Mouse (Mus musculus) heart, embryonic 16.5 days (tissue): ENCODE measurements around the gene Gm12216. TPM values are rescaled to one million over a fixed set of nuclear protein-coding genes. Genes with fewer than 3 reads are reported as not detected.
"Not testable (repeated sequence)": the region's sequence is repeated elsewhere in the genome, so short reads cannot be mapped to it uniquely, and the experiment has no call there.

Source experiments
- ATAC-seq: fragments of 200-750 bp; cut with Nextera tagmentation; replicated peaks from 2 replicates; pipeline ENCODE4 v1.8.0; 2017; ENCODE audit warnings: moderate number of reproducible peaks; ENCODE audit not compliant: insufficient read depth, low FRiP score; ENCODE audit errors: extremely low read depth
- H3K27ac ChIP-seq: fragments of 300-500 bp; sonication (generic); 2 replicates; pipeline ENCODE4 v1.5.1; 2014; ENCODE audit warnings: mild to moderate bottlenecking, low read length, control low read depth, moderate library complexity
- H3K27me3 ChIP-seq: fragments of 300-500 bp; sonication (generic); 2 replicates; pipeline ENCODE4 v1.6.1; 2014; ENCODE audit warnings: low read length, mixed read lengths; ENCODE audit not compliant: control insufficient read depth, insufficient read depth
- H3K36me3 ChIP-seq: fragments of 300-500 bp; sonication (generic); 2 replicates; pipeline ENCODE4 v1.6.1; 2014; ENCODE audit not compliant: control insufficient read depth, insufficient read depth
- H3K4me1 ChIP-seq: fragments of 300-500 bp; sonication (generic); 2 replicates; pipeline ENCODE4 v1.6.1; 2014; ENCODE audit warnings: low read length, mixed read lengths; ENCODE audit not compliant: control insufficient read depth, insufficient read depth
- H3K4me2 ChIP-seq: fragments of 300-500 bp; sonication (generic); 2 replicates; pipeline ENCODE4 v1.6.1; 2014; ENCODE audit warnings: low read depth, mild to moderate bottlenecking, control low read depth, low read length
- H3K4me3 ChIP-seq: fragments of 300-500 bp; sonication (generic); 2 replicates; pipeline ENCODE4 v1.5.1; 2014; ENCODE audit warnings: mild to moderate bottlenecking, control low read depth, low read length
- H3K9ac ChIP-seq: fragments of 300-500 bp; sonication (generic); 2 replicates; pipeline ENCODE4 v1.6.1; 2014; ENCODE audit warnings: low read length, control low read depth
- H3K9me3 ChIP-seq: fragments of 300-500 bp; sonication (generic); replicated peaks from 2 replicates; pipeline ENCODE4 v1.6.1; 2016; ENCODE audit warnings: low read length; ENCODE audit not compliant: control insufficient read depth
- WGBS: fragments of 180-500 bp; shearing (Covaris S2); extraction: QIAGEN DNeasy Blood & Tissue Kit; methylation state at CpG from one replicate; pipeline ENCODE4 v1.1.7; 2014; 5-methylcytosine and 5-hydroxymethylcytosine counted together
- polyA plus RNA-seq: library from polyadenylated mRNA; unstranded; fragments of >200 nt; fragmentation: Nextera tagmentation; extraction: Ambion mirVana; gene quantifications from 2 replicates; pipeline ENCODE4 v1.2.1, GENCODE M21; 2015

The Gm12216 gene
- polyA plus RNA-seq, 1 experiment from 2014 or later, result 2.7 TPM

DNA sequence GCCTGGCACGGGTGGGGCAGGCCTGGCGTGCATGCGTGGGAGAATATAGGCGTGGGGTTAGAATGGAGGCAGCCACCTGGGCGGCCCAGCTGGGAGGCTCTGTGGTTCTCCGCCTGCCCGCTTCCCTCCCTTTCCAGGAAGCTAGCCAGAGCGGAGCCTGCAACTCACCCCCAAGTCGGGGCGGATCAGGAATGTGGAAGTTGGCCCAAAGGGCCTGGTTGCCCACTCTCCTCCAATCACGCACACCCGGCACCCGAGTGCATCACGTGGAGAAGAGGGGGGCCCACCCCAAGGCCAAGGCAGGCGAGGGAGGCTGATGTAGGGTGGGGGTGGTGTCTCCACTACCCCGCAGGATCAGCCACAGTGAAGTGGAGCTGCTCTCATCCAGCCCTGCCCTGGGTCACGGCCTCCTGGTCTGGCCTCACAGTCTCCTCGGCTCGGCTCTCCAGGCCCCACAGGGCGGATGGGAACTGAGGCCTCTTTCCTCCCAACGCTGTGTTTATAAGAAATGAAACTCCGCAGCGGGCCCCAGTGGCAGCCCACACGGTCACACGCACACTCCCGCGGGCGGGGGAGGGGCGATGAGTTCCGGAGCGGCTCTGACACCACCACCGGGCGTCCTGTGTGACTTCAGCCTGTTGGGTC, 95.4 kb downstream of the Gm12216 start:
- Histone ChIP-seq H3K4me3 (peak overlapping the region; percentile 54), H3K27ac (peak overlapping the region; percentile 98), H3K9ac (peak overlapping the region; percentile 78), H3K4me1 (peaks cover 48% of the 10 kb centered on the region), H3K9me3 (no peaks in the 10 kb centered on the region), H3K27me3 (no peaks in the 10 kb centered on the region), H3K36me3 (no peaks in the 10 kb centered on the region), H3K4me2 (peak overlapping the region; percentile 86)
- 1% methylated on average over 33 of the region's 33 CpGs for WGBS
- ATAC-seq, result peak; percentile 70

DNA sequence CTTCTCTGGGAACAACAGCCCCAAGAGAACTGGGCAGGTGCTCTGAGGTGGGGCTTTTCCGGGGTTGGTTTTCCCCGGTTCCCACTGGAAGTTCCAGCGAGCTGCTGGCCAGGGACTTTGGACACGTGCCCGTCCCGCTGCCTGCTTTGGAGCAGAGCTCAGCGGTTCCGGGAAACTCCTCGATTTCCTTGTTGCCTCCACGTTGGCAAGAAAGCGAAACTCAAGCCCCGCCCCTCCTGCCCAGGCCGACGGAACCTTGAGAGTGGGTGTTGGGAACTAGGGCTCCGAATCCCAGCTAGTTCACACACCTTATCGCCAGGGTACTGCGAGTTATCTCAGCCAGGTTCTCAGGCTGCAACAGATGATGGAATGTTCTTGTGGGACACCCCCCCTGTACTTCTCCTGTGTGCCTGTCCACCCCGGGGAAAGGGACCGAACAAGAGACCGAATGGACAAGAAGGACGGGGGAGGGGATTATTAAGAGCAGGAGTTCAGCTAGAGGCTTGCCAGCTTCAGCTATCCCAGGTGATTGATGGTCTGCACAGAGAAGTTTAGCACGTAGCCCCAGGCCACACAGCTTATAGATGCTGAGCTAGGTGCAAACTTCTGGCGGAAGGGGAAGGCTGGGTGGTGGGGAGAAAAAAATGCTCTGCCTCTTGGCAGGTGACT, 96.1 kb downstream of the Gm12216 start:
- ATAC-seq, result peak; percentile 6; the same call in 1 of the 2 replicates
- H3K4me2 ChIP-seq, result peak overlapping the region; percentile 86
- peaks cover 48% of the 10 kb centered on the region for H3K4me1 ChIP-seq
- whole genome bisulfite sequencing, result 2% methylated on average over 23 of the region's 23 CpGs
- no peaks in the 10 kb centered on the region for H3K36me3 ChIP-seq
- H3K9ac ChIP-seq, result peak overlapping the region; percentile 78
- H3K27ac ChIP-seq, result peak overlapping the region; percentile 98
- H3K9me3 ChIP-seq, result no peaks in the 10 kb centered on the region
- peak overlapping the region; percentile 54 for H3K4me3 ChIP-seq
- H3K27me3 ChIP-seq, result no peaks in the 10 kb centered on the region

DNA sequence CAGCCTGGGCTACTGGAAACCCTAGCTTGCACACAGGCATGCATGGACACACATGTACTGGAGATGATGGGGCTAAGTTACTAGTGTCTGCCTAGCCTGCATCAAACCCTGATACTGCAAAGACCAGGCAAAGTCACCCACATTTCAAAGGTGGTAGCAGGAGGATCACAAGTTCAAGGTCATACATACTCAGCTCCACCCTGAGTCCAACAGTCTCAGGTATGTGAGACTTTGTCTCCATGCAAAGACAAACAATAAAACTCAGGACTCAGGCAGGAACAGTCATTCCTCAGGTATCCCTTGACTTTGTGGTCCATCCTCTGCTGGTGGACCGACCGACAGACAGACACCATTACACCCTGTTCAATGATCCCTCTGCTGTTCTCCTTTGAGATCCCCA, 96.6 kb downstream of the Gm12216 start:
- no peaks in the 10 kb centered on the region for H3K36me3 ChIP-seq
- peak overlapping the region; percentile 98 for H3K27ac ChIP-seq
- H3K9me3 ChIP-seq, result no peaks in the 10 kb centered on the region
- no peak for ATAC-seq
- peak overlapping the region; percentile 86 for H3K4me2 ChIP-seq
- peaks cover 48% of the 10 kb centered on the region for H3K4me1 ChIP-seq
- peak overlapping the region; percentile 78 for H3K9ac ChIP-seq
- 30% methylated on average over 2 of the region's 2 CpGs for WGBS
- no peaks in the 10 kb centered on the region for H3K27me3 ChIP-seq
- H3K4me3 ChIP-seq, result peak overlapping the region; percentile 54

DNA sequence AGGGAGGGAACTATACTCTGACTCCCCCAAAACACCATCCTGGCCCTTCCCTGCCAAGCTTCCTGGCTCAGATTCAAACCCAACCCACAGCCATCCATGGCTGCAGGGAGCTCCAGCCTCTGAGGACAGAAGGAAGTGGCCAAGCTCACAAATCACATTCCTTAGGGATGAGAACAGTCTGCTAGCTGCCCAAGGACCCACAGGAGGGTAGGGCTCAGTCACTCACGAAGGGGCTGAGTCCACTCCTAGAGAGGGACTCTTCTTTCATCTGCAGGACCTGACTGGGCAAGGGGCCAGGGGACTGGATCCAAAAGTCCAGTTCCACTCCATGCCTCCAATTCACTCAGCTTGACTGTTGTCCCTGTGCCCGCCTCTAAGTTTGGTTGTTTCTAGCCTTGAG, 97.2 kb downstream of the Gm12216 start:
- Histone ChIP-seq H3K4me1 (peaks cover 48% of the 10 kb centered on the region), H3K27ac (peak overlapping the region; percentile 98), H3K36me3 (no peaks in the 10 kb centered on the region), H3K4me2 (peak overlapping the region; percentile 86; the same call in 1 of the 2 replicates), H3K4me3 (no peak overlapping the region), H3K9ac (peak overlapping the region; percentile 13; the same call in 1 of the 2 replicates), H3K9me3 (no peaks in the 10 kb centered on the region), H3K27me3 (no peaks in the 10 kb centered on the region)
- peak; percentile 40 for ATAC-seq
- WGBS, result 8% methylated on average over 2 of the region's 2 CpGs

DNA sequence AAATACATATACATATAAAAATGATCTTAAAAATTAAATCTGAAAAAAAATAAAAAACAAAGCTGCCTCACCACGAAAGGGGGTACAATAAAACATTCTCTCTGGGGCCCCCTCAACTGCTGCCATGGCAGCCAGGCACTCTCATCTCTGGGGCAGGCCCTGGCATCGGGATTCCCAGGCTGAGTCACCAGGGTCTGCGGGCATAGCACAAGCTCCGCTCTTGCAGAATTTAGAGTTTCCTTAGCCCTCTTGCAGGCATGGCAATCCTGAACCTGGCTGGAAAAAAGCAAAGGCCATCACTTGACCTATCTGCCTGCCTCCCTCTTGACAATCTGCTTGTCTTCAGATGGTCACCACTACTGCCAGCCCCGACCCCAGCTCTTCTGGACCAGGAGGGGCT, 97.8 kb downstream of the Gm12216 start:
- no peak for ATAC-seq
- Histone ChIP-seq H3K27me3 (no peaks in the 10 kb centered on the region), H3K4me1 (peaks cover 48% of the 10 kb centered on the region), H3K4me3 (no peak overlapping the region), H3K9me3 (no peaks in the 10 kb centered on the region), H3K36me3 (no peaks in the 10 kb centered on the region), H3K9ac (no peak overlapping the region), H3K4me2 (no peak overlapping the region), H3K27ac (peak overlapping the region; percentile 98)
- 61% methylated on average over 5 of the region's 5 CpGs for WGBS

DNA sequence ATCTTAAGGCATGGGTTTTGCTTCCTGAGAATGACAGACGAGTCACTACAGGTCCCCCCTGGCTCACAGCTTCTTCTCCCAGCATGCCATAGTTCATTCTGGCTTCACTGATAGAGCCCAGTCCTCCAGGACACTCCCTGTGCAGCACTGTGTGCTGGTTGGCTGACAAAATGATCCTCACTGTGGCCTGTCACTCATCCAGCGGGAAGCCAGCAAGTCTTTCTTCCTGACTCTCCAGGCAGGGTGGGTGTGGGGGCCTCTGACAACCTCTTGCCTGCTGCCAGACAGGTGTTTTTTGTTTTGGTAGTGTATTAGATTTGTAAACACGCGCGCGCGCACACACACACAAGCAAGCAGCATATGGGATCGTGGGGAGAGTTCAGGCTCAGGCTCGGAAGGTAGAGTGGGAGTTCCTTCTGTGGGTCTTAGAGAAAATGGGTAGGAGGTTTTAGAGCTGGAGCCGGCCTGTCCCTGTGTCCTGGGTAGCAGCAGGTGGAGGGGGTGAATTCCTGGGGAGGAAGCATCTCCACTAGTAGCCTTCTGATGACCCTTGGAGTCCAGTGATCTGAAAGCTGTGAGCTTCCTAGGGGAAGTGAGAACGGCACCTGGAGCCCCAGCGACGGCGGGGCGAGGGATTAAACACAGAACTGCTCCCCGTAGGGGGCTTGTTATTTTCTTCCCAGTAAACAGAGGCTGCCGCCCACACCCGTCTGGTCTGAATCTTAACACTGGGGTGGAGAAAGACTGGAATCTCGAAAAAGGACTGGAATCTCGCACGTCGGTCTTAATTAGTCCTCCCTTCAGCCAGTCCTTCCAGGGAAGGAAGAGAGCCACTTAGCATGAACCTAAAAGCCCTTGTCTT, 99.3 kb downstream of the Gm12216 start:
- Histone ChIP-seq H3K27ac (peak overlapping the region; percentile 28), H3K36me3 (no peaks in the 10 kb centered on the region), H3K9me3 (no peaks in the 10 kb centered on the region), H3K4me2 (peak overlapping the region; percentile 10), H3K9ac (0 out of 2 replicates have a peak overlapping the region, but pooled peaks have one; percentile 4), H3K4me3 (no peak overlapping the region), H3K27me3 (no peaks in the 10 kb centered on the region), H3K4me1 (peaks cover 46% of the 10 kb centered on the region)
- no peak for ATAC-seq
- 27% methylated on average over 22 of the region's 22 CpGs for WGBS

DNA sequence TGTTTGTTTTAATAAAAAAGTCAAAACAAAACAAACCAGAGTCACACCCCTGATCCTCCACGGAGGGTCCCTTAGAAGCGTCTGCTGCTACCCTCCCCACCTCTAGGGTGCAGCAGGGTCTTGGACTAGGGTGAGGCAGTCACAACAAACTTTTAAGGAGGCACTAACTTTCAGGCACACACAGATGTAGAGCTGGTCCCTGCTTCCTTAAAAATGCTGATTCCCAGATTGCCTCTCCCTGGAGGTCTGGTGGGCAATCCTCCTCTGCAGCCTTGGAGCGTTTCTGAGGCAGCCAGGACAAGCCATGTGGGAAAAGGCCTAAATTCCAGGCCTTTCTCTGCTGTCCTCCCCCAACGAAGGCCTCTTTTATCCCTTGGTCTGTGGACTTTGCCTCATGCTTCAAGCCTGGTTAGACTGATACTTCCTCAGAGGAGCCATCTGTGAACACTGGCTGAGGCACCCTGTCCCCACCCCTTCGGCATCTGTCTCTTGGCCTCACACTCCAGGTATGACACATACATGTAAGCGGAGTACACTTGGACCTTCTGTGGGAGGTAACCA, 100.2 kb downstream of the Gm12216 start:
- Histone ChIP-seq H3K9me3 (no peaks in the 10 kb centered on the region), H3K27ac (peak overlapping the region; percentile 28), H3K9ac (no peak overlapping the region), H3K27me3 (no peaks in the 10 kb centered on the region), H3K4me3 (no peak overlapping the region), H3K36me3 (no peaks in the 10 kb centered on the region), H3K4me2 (no peak overlapping the region), H3K4me1 (peaks cover 38% of the 10 kb centered on the region)
- 44% methylated on average over 6 of the region's 6 CpGs for WGBS
- 0 out of 2 replicates have a peak, but pooled peaks have one; percentile 18 for ATAC-seq

DNA sequence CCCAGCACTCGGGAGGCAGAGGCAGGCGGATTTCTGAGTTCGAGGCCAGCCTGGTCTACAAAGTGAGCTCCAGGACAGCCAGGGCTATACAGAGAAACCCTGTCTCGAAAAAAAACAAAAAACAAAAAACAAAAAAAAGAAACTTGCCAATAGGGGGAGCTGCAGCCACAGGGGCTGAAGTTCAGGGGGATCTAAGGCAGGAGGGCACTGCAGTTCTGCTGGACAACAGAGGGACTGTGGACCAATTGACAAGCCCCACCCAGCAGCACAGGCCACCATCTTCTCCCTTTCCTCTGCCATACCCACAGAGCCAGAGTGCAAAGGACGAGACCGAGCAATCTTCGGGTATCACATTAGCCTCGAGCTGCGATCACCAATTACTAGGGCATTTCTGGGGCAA, 101.0 kb downstream of the Gm12216 start:
- not testable (repeated sequence) for H3K4me2 ChIP-seq, H3K9ac ChIP-seq, H3K4me3 ChIP-seq, H3K9me3 ChIP-seq, H3K36me3 ChIP-seq, ATAC-seq, H3K27me3 ChIP-seq, H3K27ac ChIP-seq
- 77% methylated on average over 9 of the region's 9 CpGs for WGBS
- peaks cover 29% of the 10 kb centered on the region for H3K4me1 ChIP-seq
